Mouse (Mus musculus) heart, embryonic 14.5 days (tissue): ENCODE results near the gene Trh. TPM values are rescaled to one million over a fixed set of nuclear protein-coding genes. Genes with fewer than 3 reads are reported as not detected.
A peak's percentile ranks its signal among the peaks of the same experiment; 100 is the strongest.

ENCODE experiments used
- ATAC-seq: fragments of 200-750 bp; cut with Nextera tagmentation; 2 replicates; pipeline ENCODE4 v1.8.0; 2017; ENCODE audit warnings: low read depth, moderate TSS enrichment; ENCODE audit not compliant: insufficient number of reproducible peaks, insufficient read depth, low FRiP score
- H3K27ac ChIP-seq, 2 experiments: fragments of 200-500 bp in 1 of 2; fragments of 300-500 bp in 1 of 2; sonication (generic) in 1 of 2; replicated peaks in 1 of 2; 2 replicates each; pipeline ENCODE4 v1.5.1; 2012 to 2014; ENCODE audit warnings: low read depth in 2 of 2, low read length in 2 of 2, control low read depth in 1 of 2, mild to moderate bottlenecking in 1 of 2, mixed read lengths in 1 of 2; ENCODE audit not compliant: control insufficient read depth in 1 of 2, insufficient read depth in 1 of 2
- H3K27me3 ChIP-seq: fragments of 300-500 bp; sonication (generic); 2 replicates; pipeline ENCODE4 v1.6.1; 2014; ENCODE audit warnings: mild to moderate bottlenecking, low read length, control low read depth; ENCODE audit not compliant: control insufficient read depth, insufficient read depth
- H3K36me3 ChIP-seq: fragments of 300-500 bp; sonication (generic); 2 replicates; pipeline ENCODE4 v1.6.1; 2014; ENCODE audit warnings: mild to moderate bottlenecking, control low read depth, low read length, mixed read lengths; ENCODE audit not compliant: control insufficient read depth, insufficient read depth
- H3K4me1 ChIP-seq, 2 experiments: fragments of 200-500 bp in 1 of 2; fragments of 300-500 bp in 1 of 2; sonication (generic) in 1 of 2; 2 replicates each; pipeline ENCODE4 v1.6.1; 2012 to 2014; ENCODE audit warnings: low read length in 2 of 2, control low read depth in 1 of 2, mixed read lengths in 1 of 2; ENCODE audit not compliant: control insufficient read depth in 2 of 2, insufficient read depth in 2 of 2
- H3K4me2 ChIP-seq: fragments of 300-500 bp; sonication (generic); 2 replicates; pipeline ENCODE4 v1.6.1; 2014; ENCODE audit warnings: mild to moderate bottlenecking, low read length
- H3K4me3 ChIP-seq, 2 experiments: fragments of 200-500 bp in 1 of 2; fragments of 300-500 bp in 1 of 2; sonication (generic) in 1 of 2; 2 replicates each; pipeline ENCODE4 v1.5.1; 2012 to 2014; ENCODE audit warnings: low read length in 2 of 2, mild to moderate bottlenecking in 2 of 2, control low read depth in 1 of 2, low read depth in 1 of 2, moderate library complexity in 1 of 2; ENCODE audit not compliant: control insufficient read depth in 1 of 2, insufficient read depth in 1 of 2
- H3K9ac ChIP-seq: fragments of 300-500 bp; sonication (generic); 2 replicates; pipeline ENCODE4 v1.6.1; 2014; ENCODE audit warnings: mild to moderate bottlenecking, low read length
- H3K9me3 ChIP-seq: fragments of 300-500 bp; sonication (generic); 2 replicates; pipeline ENCODE4 v1.6.1; 2016; ENCODE audit warnings: low read length, control low read depth; ENCODE audit not compliant: control insufficient read depth
- WGBS: fragments of 180-500 bp; shearing (Covaris S2); extraction: QIAGEN DNeasy Blood & Tissue Kit; methylation state at CpG from one replicate; pipeline ENCODE4 v1.1.7; 2014; 5-methylcytosine and 5-hydroxymethylcytosine counted together
- polyA plus RNA-seq: library from polyadenylated mRNA; unstranded; fragments of >200 nt; fragmentation: Nextera tagmentation; extraction: Ambion mirVana; gene quantifications from 2 replicates; pipeline ENCODE4 v1.2.1, GENCODE M21; 2014

Trh gene
- polyA plus RNA-seq, 1 experiment from 2014 or later = 0.34 TPM

- Histone ChIP-seq H3K27ac (no peak overlapping the region), H3K4me1 (no peaks in the 10 kb centered on the region; a peak in 1 of 4 replicates), H3K9ac (no peak overlapping the region), H3K4me2 (no peak overlapping the region), H3K4me3 (no peak overlapping the region), H3K27me3 (no peaks in the 10 kb centered on the region), H3K9me3 (no peaks in the 10 kb centered on the region), H3K36me3 (no peaks in the 10 kb centered on the region)
- ATAC-seq = no peak
- WGBS = 56% methylated on average over 3 of the region's 3 CpGs
Measured at GRCm38 (mm10) chr6:92222021-92222420, 22.4 kb downstream of the Trh start.

- Histone ChIP-seq H3K9ac (no peak overlapping the region), H3K27ac (no peak overlapping the region), H3K4me1 (no peaks in the 10 kb centered on the region; a peak in 1 of 4 replicates), H3K27me3 (no peaks in the 10 kb centered on the region), H3K36me3 (no peaks in the 10 kb centered on the region), H3K4me3 (no peak overlapping the region), H3K9me3 (no peaks in the 10 kb centered on the region), H3K4me2 (no peak overlapping the region)
- WGBS = 56% methylated on average over 6 of the region's 6 CpGs
- ATAC-seq = no peak
Measured at GRCm38 (mm10) chr6:92221604-92222003, 22.8 kb downstream of the Trh start.

GRCm38 (mm10) chr6:92219445-92219844 is 25.0 kb downstream of the Trh start:
- Histone ChIP-seq H3K36me3 (no peaks in the 10 kb centered on the region), H3K9ac (no peak overlapping the region), H3K4me2 (no peak overlapping the region), H3K27me3 (no peaks in the 10 kb centered on the region), H3K27ac (no peak overlapping the region), H3K4me1 (peaks cover 0 to 4% of the 10 kb centered on the region in 2 experiments; a peak in 2 of 4 replicates), H3K4me3 (no peak overlapping the region), H3K9me3 (no peaks in the 10 kb centered on the region)
- WGBS = 51% methylated on average over 3 of the region's 3 CpGs
- no peak for ATAC-seq

GRCm38 (mm10) chr6:92214773-92215449 is 29.5 kb downstream of the Trh start, which contains the start of gene Rbsn:
TSS of gene Rbsn (minus strand) at chr6:92214925.
- Histone ChIP-seq H3K27ac (peak within 1 kb of the TSS; percentile 30 to 69), H3K4me2 (peak within 1 kb of the TSS; percentile 94), H3K27me3 (no peaks in the 10 kb centered on the region), H3K4me3 (peak within 1 kb of the TSS; percentile 87 to 89), H3K9ac (peak within 1 kb of the TSS; percentile 97), H3K4me1 (peaks cover 5 to 13% of the 10 kb centered on the region in 2 experiments), H3K36me3 (peaks cover 15% of the 10 kb centered on the region), H3K9me3 (no peaks in the 10 kb centered on the region)
- 9% methylated on average over 35 of the region's 35 CpGs for WGBS
- ATAC-seq = peak; percentile 90

GRCm38 (mm10) chr6:92214055-92214772 is 30.2 kb downstream of the Trh start:
- peaks cover 22% of the 10 kb centered on the region for H3K36me3 ChIP-seq
- no peaks in the 10 kb centered on the region for H3K9me3 ChIP-seq
- peak; percentile 48; the same call in 1 of the 2 replicates for ATAC-seq
- peaks cover 5 to 13% of the 10 kb centered on the region in 2 experiments for H3K4me1 ChIP-seq
- no peaks in the 10 kb centered on the region for H3K27me3 ChIP-seq
- H3K4me2 ChIP-seq = peak overlapping the region; percentile 94
- H3K27ac ChIP-seq = peak overlapping the region; percentile 30 to 69
- WGBS = under 1% methylated on average over 40 of the region's 48 CpGs
- peak overlapping the region; percentile 97 for H3K9ac ChIP-seq
- peak overlapping the region; percentile 87 to 89 for H3K4me3 ChIP-seq

- ATAC-seq = no peak
- no peak overlapping the region for H3K9ac ChIP-seq
- H3K4me2 ChIP-seq = no peak overlapping the region
- no peak overlapping the region for H3K4me3 ChIP-seq
- H3K4me1 ChIP-seq = no peaks in the 10 kb centered on the region
- peaks cover 82% of the 10 kb centered on the region for H3K36me3 ChIP-seq
- no peaks in the 10 kb centered on the region for H3K27me3 ChIP-seq
- 72% methylated on average over 8 of the region's 8 CpGs for WGBS
- H3K9me3 ChIP-seq = no peaks in the 10 kb centered on the region
- H3K27ac ChIP-seq = no peak overlapping the region
Measured at GRCm38 (mm10) chr6:92199414-92199813, 45.0 kb downstream of the Trh start.
